Mouse (Mus musculus) MEL (cell line): Measurements from ENCODE around the gene Tekt2. TPM values are rescaled to one million over a fixed set of nuclear protein-coding genes. Genes with fewer than 3 reads are reported as not detected.

Experiments used
- DNase-seq: peaks from one replicate; pipeline ENCODE4 v3.0.0; 2011; ENCODE audit warnings: low read depth, low spot score
- H3K27ac ChIP-seq: 2 replicates; pipeline ENCODE4 v1.5.1; 2012; ENCODE audit warnings: low read depth, mild to moderate bottlenecking, control low read depth, low read length, moderate library complexity; ENCODE audit not compliant: control insufficient read depth
- H3K27me3 ChIP-seq, 2 experiments: fragments of 150-350 bp in 1 of 2; sonication (generic) in 1 of 2; 2 replicates each; pipeline ENCODE4 v1.6.1; 2012; ENCODE audit warnings: low read length in 2 of 2, mild to moderate bottlenecking in 2 of 2, improper control_type of control experiment in 1 of 2, moderate library complexity in 1 of 2; ENCODE audit not compliant: insufficient read depth in 2 of 2, control insufficient read depth in 1 of 2
- H3K36me3 ChIP-seq, 2 experiments: 2 replicates each; pipeline ENCODE4 v1.6.1; 2012 to 2014; ENCODE audit warnings: low read length in 2 of 2, improper control_type of control experiment in 1 of 2, inconsistent platforms in 1 of 2, mild to moderate bottlenecking in 1 of 2; ENCODE audit not compliant: insufficient read depth in 2 of 2, control insufficient read depth in 1 of 2
- H3K4me1 ChIP-seq, 2 experiments: fragments of 150-350 bp in 1 of 2; sonication (generic) in 1 of 2; 2 replicates each; pipeline ENCODE4 v1.6.1; 2012; ENCODE audit warnings: low read length in 2 of 2, improper control_type of control experiment in 1 of 2, mild to moderate bottlenecking in 1 of 2; ENCODE audit not compliant: insufficient read depth in 2 of 2, control insufficient read depth in 1 of 2
- H3K4me3 ChIP-seq, 2 experiments: fragments of 150-350 bp in 1 of 2; sonication (generic) in 1 of 2; 2 replicates each; pipeline ENCODE4 v1.5.1; 2012; ENCODE audit warnings: low read depth in 2 of 2, low read length in 2 of 2, mild to moderate bottlenecking in 2 of 2, moderate library complexity in 2 of 2, control low read depth in 1 of 2, improper control_type of control experiment in 1 of 2; ENCODE audit not compliant: control insufficient read depth in 1 of 2, insufficient read depth in 1 of 2
- H3K79me2 ChIP-seq: 2 replicates; pipeline ENCODE4 v1.6.1; 2012; ENCODE audit warnings: mild to moderate bottlenecking, low read length, moderate library complexity; ENCODE audit not compliant: control insufficient read depth, poor library complexity, insufficient read depth
- H3K9ac ChIP-seq: 2 replicates; pipeline ENCODE4 v1.6.1; 2012; ENCODE audit warnings: low read depth, mild to moderate bottlenecking, control low read depth, low read length, moderate library complexity; ENCODE audit not compliant: control insufficient read depth, poor library complexity, severe bottlenecking
- H3K9me3 ChIP-seq: fragments of 150-350 bp; sonication (generic); replicated peaks from 2 replicates; pipeline ENCODE4 v1.6.1; 2012; ENCODE audit warnings: mild to moderate bottlenecking, low read length, improper control_type of control experiment, moderate library complexity; ENCODE audit not compliant: insufficient read depth
- CHD1 ChIP-seq: IDR thresholded peaks from 2 replicates; pipeline ENCODE4 v1.6.1; 2012; ENCODE audit warnings: low read depth, mild to moderate bottlenecking, inconsistent platforms, low read length, improper control_type of control experiment
- CHD2 ChIP-seq: IDR thresholded peaks from 2 replicates; pipeline ENCODE4 v1.6.1; 2011; ENCODE audit warnings: low read length, improper control_type of control experiment
- E2F4 ChIP-seq: IDR thresholded peaks from 2 replicates; pipeline ENCODE4 v1.6.1; 2011; ENCODE audit warnings: low read depth, low read length, improper control_type of control experiment, borderline replicate concordance
- ELF1 ChIP-seq: IDR thresholded peaks from 2 replicates; pipeline ENCODE4 v1.6.1; 2014; ENCODE audit warnings: low read depth, mild to moderate bottlenecking, inconsistent platforms, low read length, improper control_type of control experiment, moderate library complexity
- GATA1 ChIP-seq: IDR thresholded peaks from 2 replicates; pipeline ENCODE4 v1.6.1; 2011; ENCODE audit warnings: low read depth, low read length, improper control_type of control experiment
- MAX ChIP-seq: IDR thresholded peaks from 2 replicates; pipeline ENCODE4 v1.6.1; 2011; ENCODE audit warnings: low read length, improper control_type of control experiment
- MAZ ChIP-seq: IDR thresholded peaks from 2 replicates; pipeline ENCODE4 v1.6.1; 2012; ENCODE audit warnings: low read depth, mild to moderate bottlenecking, inconsistent platforms, low read length, improper control_type of control experiment
- MEF2A ChIP-seq: IDR thresholded peaks from 2 replicates; pipeline ENCODE4 v1.6.1; 2014; ENCODE audit warnings: low read depth, mild to moderate bottlenecking, inconsistent platforms, low read length, improper control_type of control experiment; ENCODE audit not compliant: poor library complexity, insufficient replicate concordance, severe bottlenecking; ENCODE audit errors: extremely low read depth
- MXI1 ChIP-seq: IDR thresholded peaks from 2 replicates; pipeline ENCODE4 v1.6.1; 2011; ENCODE audit warnings: mild to moderate bottlenecking, low read depth, low read length, improper control_type of control experiment
- MYB ChIP-seq: IDR thresholded peaks from 2 replicates; pipeline ENCODE4 v1.6.1; 2011; ENCODE audit warnings: mild to moderate bottlenecking, low read depth, low read length, improper control_type of control experiment
- NELFE ChIP-seq: IDR thresholded peaks from 2 replicates; pipeline ENCODE4 v1.6.1; 2011; ENCODE audit warnings: low read depth, low read length, improper control_type of control experiment
- NRF1 ChIP-seq: IDR thresholded peaks from 2 replicates; pipeline ENCODE4 v1.6.1; 2014; ENCODE audit warnings: low read depth, mild to moderate bottlenecking, inconsistent platforms, low read length, improper control_type of control experiment, moderate library complexity; ENCODE audit not compliant: poor library complexity, insufficient read depth, severe bottlenecking
- POLR2A ChIP-seq, 2 experiments: IDR thresholded peaks; 2 replicates each; pipeline ENCODE4 v1.6.1; 2011 to 2012; ENCODE audit warnings: low read length in 2 of 2, mild to moderate bottlenecking in 2 of 2, control low read depth in 1 of 2, improper control_type of control experiment in 1 of 2, low read depth in 1 of 2, moderate library complexity in 1 of 2; ENCODE audit not compliant: control insufficient read depth in 1 of 2, insufficient read depth in 1 of 2, poor library complexity in 1 of 2
- POLR2AphosphoS2 ChIP-seq: IDR thresholded peaks from 2 replicates; pipeline ENCODE4 v1.6.1; 2011; ENCODE audit warnings: low read length, improper control_type of control experiment
- RAD21 ChIP-seq: IDR thresholded peaks from 2 replicates; pipeline ENCODE4 v1.6.1; 2011; ENCODE audit warnings: mild to moderate bottlenecking, low read depth, low read length, improper control_type of control experiment
- SIN3A ChIP-seq: IDR thresholded peaks from 2 replicates; pipeline ENCODE4 v1.6.1; 2012; ENCODE audit warnings: low read length, improper control_type of control experiment, inconsistent platforms
- SMC3 ChIP-seq: IDR thresholded peaks from 2 replicates; pipeline ENCODE4 v1.6.1; 2011; ENCODE audit warnings: low read depth, low read length, improper control_type of control experiment
- ZC3H11A ChIP-seq: IDR thresholded peaks from 2 replicates; pipeline ENCODE4 v1.6.1; 2012; ENCODE audit warnings: low read depth, mild to moderate bottlenecking, inconsistent platforms, low read length, improper control_type of control experiment
- ZKSCAN1 ChIP-seq: IDR thresholded peaks from 2 replicates; pipeline ENCODE4 v1.6.1; 2012; ENCODE audit warnings: low read depth, mild to moderate bottlenecking, inconsistent platforms, low read length, improper control_type of control experiment, moderate library complexity
- ZNF384 ChIP-seq: IDR thresholded peaks from 2 replicates; pipeline ENCODE4 v1.6.1; 2012; ENCODE audit warnings: low read depth, mild to moderate bottlenecking, inconsistent platforms, low read length, improper control_type of control experiment
- polyA plus RNA-seq, 2 experiments: library from polyadenylated mRNA; stranded (reverse) in 1 of 2; unstranded in 1 of 2; fragments of >175 nt in 1 of 2; fragments of >200 nt in 1 of 2; gene quantifications; 2 replicates each; pipeline versions ENCODE4 v1.2.1 to v1.2.4; 2012; ENCODE audit warnings: low replicate concordance in 2 of 2, low read depth in 1 of 2; ENCODE audit not compliant: insufficient read length in 2 of 2, insufficient read depth in 1 of 2, missing spikeins in 1 of 2
- total RNA-seq: library from RNA; depleted of rRNA; stranded (reverse); fragments of 300-350 nt; gene quantifications from 2 replicates; pipeline ENCODE4 v1.2.3, GENCODE M21; 2012

Tekt2 gene
- total and polyA plus RNA-seq, 3 experiments, result 0.25 TPM; not detected in 2

DNA sequence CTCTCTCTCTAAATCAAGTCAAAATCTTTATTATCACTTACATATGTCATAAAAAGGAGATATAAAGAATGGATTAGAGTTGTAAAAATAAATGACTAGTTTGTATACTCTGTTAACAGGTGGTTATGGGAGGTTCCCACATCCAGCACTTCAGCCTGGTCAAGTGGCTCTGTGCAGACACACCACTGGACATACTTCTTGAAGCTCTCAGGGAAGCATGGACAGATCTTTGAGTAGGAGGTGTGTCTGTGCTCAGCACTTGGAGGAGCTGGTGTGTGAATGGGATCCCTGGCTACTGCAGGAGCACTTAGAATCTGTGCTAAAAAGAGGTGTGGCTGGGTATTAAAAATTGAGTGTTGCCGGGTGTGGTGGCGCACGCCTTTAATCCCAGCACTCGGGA is 4.8 kb upstream of the Tekt2 start:
- Histone ChIP-seq H3K27ac (no peak overlapping the region), H3K79me2 (no peaks in the 10 kb centered on the region), H3K4me1 (no peaks in the 10 kb centered on the region), H3K4me3 (no peak overlapping the region), H3K9ac (no peak overlapping the region), H3K27me3 (no peaks in the 10 kb centered on the region), H3K36me3 (no peaks in the 10 kb centered on the region), H3K9me3 (no peaks in the 10 kb centered on the region)
- DNase-seq, result no peak
- TF ChIP-seq RAD21, result no peak
- no peak for TF ChIP-seq ZC3H11A
- TF ChIP-seq ZKSCAN1, result no peak
- no peak for TF ChIP-seq CHD1
- TF ChIP-seq MEF2A, result no peak
- TF ChIP-seq SMC3, result no peak
- no peak for TF ChIP-seq ZNF384
- no peak for TF ChIP-seq SIN3A
- TF ChIP-seq MAZ, result no peak
- no peak for TF ChIP-seq POLR2AphosphoS2
- no peak for TF ChIP-seq ELF1
- no peak for TF ChIP-seq E2F4
- TF ChIP-seq MXI1, result no peak
- TF ChIP-seq MAX, result no peak

DNA sequence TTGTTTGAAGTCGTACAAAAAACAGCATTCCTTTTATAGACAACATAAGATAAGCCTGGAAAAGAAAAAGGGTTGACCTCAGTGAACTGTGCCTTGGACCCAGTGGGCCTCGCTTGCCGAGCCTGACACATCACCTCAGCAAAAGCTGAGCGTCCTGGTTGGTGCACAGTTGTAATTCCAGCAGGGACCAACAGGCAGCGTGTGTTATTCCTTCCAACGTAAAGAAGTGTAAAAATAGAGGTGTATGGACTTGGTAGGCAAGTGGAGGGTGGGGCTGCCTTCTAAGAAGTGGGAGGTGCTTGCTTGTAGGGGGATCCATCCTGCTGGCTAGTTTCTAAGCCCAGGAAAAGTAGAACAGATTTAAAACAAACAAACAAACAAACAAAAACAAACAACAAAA is 548 bp upstream of the Tekt2 start:
- TF ChIP-seq ELF1 (no peak), MAZ (no peak), RAD21 (no peak), MYB (no peak), POLR2A (IDR thresholded peaks at IDR 0.05; ENCODE audit: control insufficient read depth in 1 of 2, insufficient read depth in 1 of 2, low read depth in 1 of 2, low read length in 2 of 2, poor library complexity in 1 of 2) (no peak), E2F4 (no peak), CHD2 (no peak), MAX (no peak), MEF2A (no peak), NELFE (no peak), ZNF384 (no peak), NRF1 (no peak), GATA1 (no peak)
- no peaks in the 10 kb centered on the region for H3K27me3 ChIP-seq
- H3K79me2 ChIP-seq, result peaks cover 2% of the 10 kb centered on the region
- H3K36me3 ChIP-seq, result no peaks in the 10 kb centered on the region
- no peaks in the 10 kb centered on the region; a peak in 1 of 4 replicates for H3K4me1 ChIP-seq
- no peak overlapping the region for H3K9ac ChIP-seq
- H3K9me3 ChIP-seq, result no peaks in the 10 kb centered on the region
- DNase-seq, result no peak
- no peak overlapping the region for H3K4me3 ChIP-seq
- H3K27ac ChIP-seq, result no peak overlapping the region
